Comparison of ENCODE assay signal across 8 mouse cellular contexts in the genomic region with DNA sequence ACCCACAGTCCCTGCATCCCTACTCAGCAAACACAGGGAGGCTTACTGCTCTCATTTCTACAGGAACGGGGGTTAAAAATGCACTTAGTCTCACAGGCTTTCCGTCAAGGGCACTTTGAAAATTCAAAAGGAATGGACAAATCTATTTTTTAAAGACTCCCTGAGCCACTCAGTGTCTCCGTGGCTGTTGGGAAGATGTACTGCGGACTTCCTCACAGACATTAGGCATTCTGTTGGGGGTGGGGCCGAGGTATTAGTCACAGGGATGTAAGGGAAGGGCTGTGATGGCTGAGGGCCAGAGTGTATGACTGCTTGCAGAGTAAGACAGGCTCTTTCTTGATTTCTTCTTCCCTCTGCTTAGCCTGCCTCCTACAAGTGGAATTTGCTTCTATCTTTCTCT.
DNase-seq lines count a peak whose midpoint lies in the region; ATAC-seq and TF ChIP-seq lines count a peak whose summit lies in the region.

No protein-coding gene starts in this region.

- peak; percentile 7 for DNase-seq in gastrocnemius, postnatal 14 days
- no peak for DNase-seq in gastrocnemius, postnatal 25 days
- peak; percentile 86 for DNase-seq in midbrain, embryonic 11.5 days (ENCODE audit: low spot score, missing footprints)
- no peak for DNase-seq in midbrain, embryonic 10.5 days (ENCODE audit: low spot score)
- peak; percentile 51 for DNase-seq in large intestine, adult 2 months (ENCODE audit: low read depth, low spot score)
- DNase-seq in forebrain, postnatal 0 days: no peak

- peak; percentile 75; the same call in 1 of the 2 replicates for ATAC-seq in midbrain, embryonic 11.5 days (ENCODE audit: low FRiP score)
- ATAC-seq in stomach, embryonic 14.5 days (ENCODE audit: insufficient number of reproducible peaks, insufficient read depth, low FRiP score, low read depth): peak; percentile 47; the same call in 1 of the 2 replicates
- ATAC-seq in CD4-positive, CD25-positive, alpha-beta regulatory T cell, adult 4 months: no peak
- no peak for ATAC-seq in forebrain, postnatal 0 days

- 35% methylated on average over 5 of the region's 5 CpGs for WGBS in midbrain, embryonic 11.5 days
- WGBS in midbrain, embryonic 10.5 days: 31% methylated on average over 5 of the region's 5 CpGs
- 20% methylated on average over 5 of the region's 5 CpGs for WGBS in large intestine, adult 2 months
- 17% methylated on average over 5 of the region's 5 CpGs for WGBS in stomach, embryonic 14.5 days
- WGBS in forebrain, postnatal 0 days: 32% methylated on average over 5 of the region's 5 CpGs

- no peak for TF ChIP-seq CTCF in forebrain, postnatal 0 days (IDR thresholded peaks at IDR 0.05; ENCODE audit: low read depth)

- intact Hi-C loops in gastrocnemius, postnatal 14 days (cut with DNase I; ENCODE audit: low total_unique reads): no loop called here

- no peak overlapping the region for H3K4me2 ChIP-seq in midbrain, embryonic 11.5 days
- H3K4me2 ChIP-seq in stomach, embryonic 14.5 days (replicated peaks; ENCODE audit: low read depth, low read length): no peak overlapping the region
- H3K4me2 ChIP-seq in forebrain, postnatal 0 days (ENCODE audit: low read depth): no peak overlapping the region

- no peaks in the 10 kb centered on the region for H3K4me1 ChIP-seq in midbrain, embryonic 11.5 days (ENCODE audit: control insufficient read depth, insufficient read depth, low read length)
- peaks cover 10% of the 10 kb centered on the region; the same call in 1 of the 2 replicates for H3K4me1 ChIP-seq in midbrain, embryonic 10.5 days
- H3K4me1 ChIP-seq in stomach, embryonic 14.5 days (ENCODE audit: control insufficient read depth, insufficient read depth, low read length): no peaks in the 10 kb centered on the region
- H3K4me1 ChIP-seq in forebrain, postnatal 0 days (ENCODE audit: insufficient read depth): 0 out of 2 replicates have a peak, but pooled peaks cover 3% of the 10 kb centered on the region

- no peaks in the 10 kb centered on the region for H3K27me3 ChIP-seq in midbrain, embryonic 11.5 days (ENCODE audit: control insufficient read depth, insufficient read depth, low read length)
- H3K27me3 ChIP-seq in midbrain, embryonic 10.5 days (ENCODE audit: low read depth, poor library complexity, severe bottlenecking): no peaks in the 10 kb centered on the region
- no peaks in the 10 kb centered on the region for H3K27me3 ChIP-seq in stomach, embryonic 14.5 days (ENCODE audit: control insufficient read depth, insufficient read depth, low read length)
- no peaks in the 10 kb centered on the region for H3K27me3 ChIP-seq in forebrain, postnatal 0 days (ENCODE audit: insufficient read depth, low read length)

- H3K27ac ChIP-seq in midbrain, embryonic 11.5 days (ENCODE audit: low read depth, low read length): no peak overlapping the region
- H3K27ac ChIP-seq in midbrain, embryonic 10.5 days (replicated peaks): no peak overlapping the region
- no peak overlapping the region for H3K27ac ChIP-seq in stomach, embryonic 14.5 days (ENCODE audit: low read length)
- no peak overlapping the region for H3K27ac ChIP-seq in forebrain, postnatal 0 days (ENCODE audit: low read depth, low read length)

- H3K9ac ChIP-seq in midbrain, embryonic 11.5 days (ENCODE audit: low read length): no peak overlapping the region
- H3K9ac ChIP-seq in stomach, embryonic 14.5 days (replicated peaks; ENCODE audit: low read depth, low read length): no peak overlapping the region
- H3K9ac ChIP-seq in forebrain, postnatal 0 days: no peak overlapping the region

- no peaks in the 10 kb centered on the region for H3K9me3 ChIP-seq in midbrain, embryonic 11.5 days (ENCODE audit: control insufficient read depth, low read length)
- no peaks in the 10 kb centered on the region for H3K9me3 ChIP-seq in midbrain, embryonic 10.5 days (replicated peaks)
- no peaks in the 10 kb centered on the region for H3K9me3 ChIP-seq in stomach, embryonic 14.5 days (ENCODE audit: control insufficient read depth, low read depth, low read length)
- no peaks in the 10 kb centered on the region for H3K9me3 ChIP-seq in forebrain, postnatal 0 days (ENCODE audit: low read length)

- no peak overlapping the region for H3K4me3 ChIP-seq in midbrain, embryonic 11.5 days (ENCODE audit: low read depth, low read length)
- H3K4me3 ChIP-seq in midbrain, embryonic 10.5 days: no peak overlapping the region
- H3K4me3 ChIP-seq in stomach, embryonic 14.5 days (ENCODE audit: low read depth, low read length): no peak overlapping the region
- H3K4me3 ChIP-seq in forebrain, postnatal 0 days (ENCODE audit: low read depth, low read length): no peak overlapping the region

- no peaks in the 10 kb centered on the region for H3K36me3 ChIP-seq in midbrain, embryonic 11.5 days (ENCODE audit: control insufficient read depth, insufficient read depth, low read length)
- no peaks in the 10 kb centered on the region for H3K36me3 ChIP-seq in midbrain, embryonic 10.5 days
- no peaks in the 10 kb centered on the region for H3K36me3 ChIP-seq in stomach, embryonic 14.5 days (ENCODE audit: control insufficient read depth, insufficient read depth, low read length)
- H3K36me3 ChIP-seq in forebrain, postnatal 0 days (ENCODE audit: insufficient read depth): no peaks in the 10 kb centered on the region

Comparison
In these comparisons a context has a peak if more than half of its experiments do, and no peak if none do; other contexts are left out.
1. DNase-seq: peak in gastrocnemius, postnatal 14 days (single experiment), midbrain, embryonic 11.5 days (single experiment) and large intestine, adult 2 months (single experiment); none in gastrocnemius, postnatal 25 days (single experiment), midbrain, embryonic 10.5 days (single experiment) and forebrain, postnatal 0 days (single experiment).
2. ATAC-seq: peak in midbrain, embryonic 11.5 days (single experiment) and stomach, embryonic 14.5 days (single experiment); none in CD4-positive, CD25-positive, alpha-beta regulatory T cell, adult 4 months (single experiment) and forebrain, postnatal 0 days (single experiment).